Mouse (Mus musculus) frontal cortex, postnatal 14 days (tissue): ENCODE data around the gene Daxx.
"Not testable (repeated sequence)": the region's sequence is repeated elsewhere in the genome, so short reads cannot be mapped to it uniquely, and the experiment has no call there.

Experiments used
- DNase-seq, 2 experiments: peaks; one replicate each; pipeline ENCODE4 v3.0.0; 2022; ENCODE audit warnings: low spot score in 2 of 2

The Daxx gene

GRCm38 (mm10) chr17:33909077-33909868, at the start of gene Daxx:
Gene Daxx, plus strand, starts transcription at chr17:33909414.
- peak; percentile 95 to 97 for DNase-seq

- peak; percentile 72 to 80 for DNase-seq
These were observed 43.7 kb upstream of the Daxx start for GRCm38 (mm10) chr17:33865330-33866030.

GRCm38 (mm10) chr17:33873537-33873936, 35.7 kb upstream of the Daxx start, which contains the start of gene Gm7029:
Gene Gm7029, plus strand, starts transcription at chr17:33873837.
- DNase-seq = not testable (repeated sequence)

- DNase-seq = no peak
These were observed 34.8 kb upstream of the Daxx start for GRCm38 (mm10) chr17:33874411-33874810.

- DNase-seq = not testable (repeated sequence)
These were observed 33.4 kb upstream of the Daxx start for GRCm38 (mm10) chr17:33875797-33876196.

- not testable (repeated sequence) for DNase-seq
These were observed 24.9 kb upstream of the Daxx start for GRCm38 (mm10) chr17:33884320-33884719.

- DNase-seq = not testable (repeated sequence)
These were observed 21.4 kb upstream of the Daxx start for GRCm38 (mm10) chr17:33887802-33888201.

GRCm38 (mm10) chr17:33888230-33888629, 21.0 kb upstream of the Daxx start:
- DNase-seq = not testable (repeated sequence)

GRCm38 (mm10) chr17:33889941-33890532, 19.2 kb upstream of the Daxx start:
- not testable (repeated sequence) for DNase-seq

- DNase-seq = peak; percentile 99 to 100
These were observed 18.6 kb upstream of the Daxx start, which contains the start of gene Kifc1 for GRCm38 (mm10) chr17:33890533-33891059. Gene Kifc1, minus strand, starts transcription at chr17:33890661.

- DNase-seq = no peak
These were observed 17.9 kb upstream of the Daxx start for GRCm38 (mm10) chr17:33891357-33891756.

- DNase-seq = not testable (repeated sequence)
These were observed 17.3 kb upstream of the Daxx start for GRCm38 (mm10) chr17:33891892-33892291.

- no peak for DNase-seq
These were observed 16.8 kb upstream of the Daxx start for GRCm38 (mm10) chr17:33892429-33892828.

- not testable (repeated sequence) for DNase-seq
These were observed 16.2 kb upstream of the Daxx start for GRCm38 (mm10) chr17:33893011-33893410.

GRCm38 (mm10) chr17:33897114-33897794, 12.0 kb upstream of the Daxx start:
- DNase-seq = no peak

GRCm38 (mm10) chr17:33898193-33898592, 11.0 kb upstream of the Daxx start:
- DNase-seq = not testable (repeated sequence)

- no peak for DNase-seq
These were observed 9.6 kb upstream of the Daxx start for GRCm38 (mm10) chr17:33899642-33900041.

GRCm38 (mm10) chr17:33900281-33900988, 8.8 kb upstream of the Daxx start:
- no peak for DNase-seq

GRCm38 (mm10) chr17:33900989-33901314, 8.3 kb upstream of the Daxx start:
- DNase-seq = no peak

GRCm38 (mm10) chr17:33901653-33902052, 7.6 kb upstream of the Daxx start:
- no peak for DNase-seq

- no peak for DNase-seq
These were observed 7.1 kb upstream of the Daxx start for GRCm38 (mm10) chr17:33902079-33902478.
